Mouse (Mus musculus): ENCODE measurements around the gene Ddx60. TPM values are rescaled to one million over a fixed set of nuclear protein-coding genes. Genes with fewer than 3 reads are reported as not detected.
A peak's percentile ranks its signal among the peaks of the same experiment; 100 is the strongest.

The Ddx60 gene
- total RNA-seq, 2 experiments from 2014 or later: 0.44 to 1.2 TPM

GRCm38 (mm10) chr8:61997125-61997524 lies 69.2 kb downstream of the Ddx60 start:
- TF ChIP-seq CTCF (IDR thresholded peaks at IDR 0.05): no peak
- intact Hi-C loops (cut with DNase I): no loop called here
- H3K4me3 ChIP-seq: no peak overlapping the region
- H3K27ac ChIP-seq: no peak overlapping the region
- DNase-seq (ENCODE audit: extremely low spot score in 1 of 2, low spot score in 2 of 2): no peak

DNA sequence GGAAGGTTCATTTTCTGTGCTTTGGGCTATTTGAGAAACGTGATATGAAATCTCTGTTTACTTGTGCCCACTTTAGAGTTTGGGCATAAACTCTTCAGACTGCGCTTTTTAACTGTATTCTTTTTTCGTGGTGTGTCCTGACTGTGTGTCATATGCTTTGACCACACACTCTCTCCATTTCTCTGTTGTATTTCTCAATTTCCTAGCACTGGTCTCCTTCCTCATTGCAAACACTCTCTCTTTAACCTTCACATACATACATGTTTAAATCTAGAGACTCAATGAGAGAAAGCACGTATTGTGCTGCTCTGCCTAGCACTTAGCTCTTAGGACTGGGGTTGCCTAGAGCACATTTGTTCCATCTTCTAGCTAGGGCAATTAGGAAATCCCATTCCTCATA lies 86.3 kb downstream of the Ddx60 start:
- no peak overlapping the region for H3K4me3 ChIP-seq
- no peak for TF ChIP-seq CTCF (IDR thresholded peaks at IDR 0.05)
- no peak for DNase-seq (ENCODE audit: extremely low spot score in 1 of 2, low spot score in 2 of 2)
- H3K27ac ChIP-seq: no peak overlapping the region
- intact Hi-C loops (cut with DNase I): no loop called here

- TF ChIP-seq CTCF (IDR thresholded peaks at IDR 0.05): no peak
- DNase-seq (ENCODE audit: extremely low spot score in 1 of 2, low spot score in 2 of 2): no peak
- Histone ChIP-seq H3K4me3 (no peak overlapping the region), H3K27ac (no peak overlapping the region)
- intact Hi-C loops (cut with DNase I): no loop called here
Observed at GRCm38 (mm10) chr8:62014582-62014981, 86.7 kb downstream of the Ddx60 start.

GRCm38 (mm10) chr8:62034351-62034750 lies 106.5 kb downstream of the Ddx60 start:
- no peak for DNase-seq (ENCODE audit: extremely low spot score in 1 of 2, low spot score in 2 of 2)
- Histone ChIP-seq H3K4me3 (no peak overlapping the region), H3K27ac (no peak overlapping the region)
- no peak; the same call in none of the 2 replicates for TF ChIP-seq CTCF (IDR thresholded peaks at IDR 0.05)
- intact Hi-C loops (cut with DNase I): no loop called here

DNA sequence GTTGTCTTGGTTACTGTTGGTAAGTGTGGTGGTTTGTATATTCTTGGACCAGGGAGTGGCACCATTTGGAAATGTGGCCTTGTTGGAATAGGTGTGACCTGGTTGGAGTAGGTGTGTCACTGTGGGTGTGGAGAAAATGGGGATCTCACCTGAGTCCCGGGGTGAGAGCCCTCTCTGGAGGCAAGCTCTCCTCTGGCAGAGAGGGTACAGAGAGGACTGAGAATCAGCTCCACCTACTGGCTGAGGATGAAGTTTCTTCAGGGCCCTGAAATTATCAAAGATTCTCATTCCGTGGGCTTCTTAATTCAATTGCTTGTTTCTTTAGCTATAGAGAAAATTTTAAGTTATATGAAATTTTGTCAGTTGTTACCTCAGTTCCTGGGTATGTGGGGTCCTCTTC lies 118.9 kb downstream of the Ddx60 start:
- intact Hi-C loops (cut with DNase I): no loop called here
- Histone ChIP-seq H3K4me3 (no peak overlapping the region), H3K27ac (no peak overlapping the region)
- TF ChIP-seq CTCF (IDR thresholded peaks at IDR 0.05): peak; percentile 33
- DNase-seq (ENCODE audit: extremely low spot score in 1 of 2, low spot score in 2 of 2): no peak

DNA sequence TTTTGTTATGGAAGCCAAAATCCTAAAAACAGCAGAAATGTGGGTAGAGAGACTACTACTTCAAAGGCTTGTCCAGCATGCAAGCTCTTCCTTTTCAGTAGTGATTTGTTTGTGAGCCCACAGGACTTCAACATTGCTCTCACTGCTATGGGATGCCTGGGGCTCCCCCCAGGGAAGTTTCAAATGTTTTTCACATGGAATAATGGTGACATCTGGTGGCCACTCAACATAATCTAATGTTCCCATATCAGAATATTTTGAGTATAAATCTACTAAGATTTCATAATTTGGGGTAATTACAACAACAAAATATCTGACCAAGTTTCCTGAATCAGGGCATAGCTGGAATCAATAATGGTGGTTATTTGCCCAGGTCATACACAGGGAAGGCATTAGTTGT lies 132.5 kb downstream of the Ddx60 start:
- Histone ChIP-seq H3K27ac (no peak overlapping the region), H3K4me3 (no peak overlapping the region)
- intact Hi-C loops (cut with DNase I): loop anchor here (1.0 to 5.0 kb wide), 2 partner anchors 166 to 538 kb away; no protein-coding TSS in a partner anchor
- DNase-seq (ENCODE audit: extremely low spot score in 1 of 2, low spot score in 2 of 2): peak in 1 of 2 experiments; percentile 10
- peak; percentile 64 for TF ChIP-seq CTCF (IDR thresholded peaks at IDR 0.05)

GRCm38 (mm10) chr8:62068305-62068704 lies 140.4 kb downstream of the Ddx60 start:
- intact Hi-C loops (cut with DNase I): no loop called here
- DNase-seq (ENCODE audit: extremely low spot score in 1 of 2, low spot score in 2 of 2): no peak
- Histone ChIP-seq H3K4me3 (no peak overlapping the region), H3K27ac (no peak overlapping the region)
- TF ChIP-seq CTCF (IDR thresholded peaks at IDR 0.05): no peak

DNA sequence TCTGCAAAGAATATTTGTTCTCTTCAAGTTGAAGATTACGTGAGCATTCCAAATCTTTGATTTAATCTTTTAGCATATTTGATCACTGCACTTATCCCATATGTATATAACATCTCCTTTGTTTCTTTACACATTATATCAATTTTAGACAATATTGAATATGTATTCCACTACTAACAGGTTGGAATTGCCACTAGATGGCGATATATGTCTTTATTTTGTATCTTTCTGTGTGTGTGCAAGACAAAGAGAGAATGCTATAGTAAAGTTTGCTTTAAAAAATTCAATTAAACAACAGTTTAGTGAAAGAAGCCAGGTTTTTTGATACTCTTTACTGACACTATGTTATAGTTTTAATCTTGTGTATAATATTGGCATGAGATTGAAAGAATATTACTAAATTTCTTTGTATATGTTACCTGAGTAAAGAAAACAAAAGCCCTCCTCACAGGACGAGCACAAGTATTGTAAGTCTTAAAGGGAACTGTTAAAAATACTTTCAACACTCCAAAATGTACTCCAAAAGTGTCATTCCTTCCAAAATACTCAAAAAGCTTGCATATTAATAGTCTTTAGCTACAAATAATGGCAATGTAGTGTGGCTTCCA lies 152.4 kb downstream of the Ddx60 start:
- intact Hi-C loops (cut with DNase I): loop anchor here (1.0 kb wide), 1 partner anchor 1797 kb away; no protein-coding TSS in a partner anchor
- peak; percentile 73 for TF ChIP-seq CTCF (IDR thresholded peaks at IDR 0.05)
- Histone ChIP-seq H3K4me3 (no peak overlapping the region), H3K27ac (no peak overlapping the region)
- DNase-seq (ENCODE audit: extremely low spot score in 1 of 2, low spot score in 2 of 2): no peak

- TF ChIP-seq CTCF (IDR thresholded peaks at IDR 0.05): no peak
- no peak for DNase-seq (ENCODE audit: extremely low spot score in 1 of 2, low spot score in 2 of 2)
- intact Hi-C loops (cut with DNase I): no loop called here
- Histone ChIP-seq H3K27ac (no peak overlapping the region), H3K4me3 (no peak overlapping the region)
Observed at GRCm38 (mm10) chr8:62081804-62082203, 153.9 kb downstream of the Ddx60 start.

Other genes with a start within 250 kb of the Ddx60 start
- 1 to 10 TPM; 4.1 to 4.9 TPM for gene Palld, start 25.4 kb upstream of the Ddx60 start, total RNA-seq (2021)
- not detected for gene Anxa10, start 195.1 kb downstream of the Ddx60 start, total RNA-seq (2021)

All from left cerebral cortex, adult 2 months (tissue).